Mouse (Mus musculus) CH12.LX (cell line): Measurements from ENCODE around the gene Sirt3. TPM values are rescaled to one million over a fixed set of nuclear protein-coding genes. Genes with fewer than 3 reads are reported as not detected.
A peak's percentile ranks its signal among the peaks of the same experiment; 100 is the strongest.

Experiments
- DNase-seq: peaks from one replicate; pipeline ENCODE4 v3.0.0-alpha.2; 2013; ENCODE audit errors: extremely low read depth
- H3K27ac ChIP-seq: 2 replicates; pipeline ENCODE4 v1.5.1; 2012; ENCODE audit warnings: low read depth, mild to moderate bottlenecking, control low read depth, moderate library complexity; ENCODE audit not compliant: insufficient read depth
- H3K27me3 ChIP-seq: replicated peaks from 2 replicates; pipeline ENCODE3; 2012; ENCODE audit warnings: inconsistent platforms
- H3K36me3 ChIP-seq, 2 experiments: replicated peaks in 1 of 2; 2 replicates each; pipeline versions ENCODE3 to v1.6.1; 2012; ENCODE audit warnings: inconsistent platforms in 1 of 2, low read length in 1 of 2, mild to moderate bottlenecking in 1 of 2, mixed read lengths in 1 of 2, moderate library complexity in 1 of 2; ENCODE audit not compliant: control insufficient read depth in 1 of 2, insufficient read depth in 1 of 2
- H3K4me1 ChIP-seq, 2 experiments: 2 replicates each; pipeline ENCODE4 v1.6.1; 2012; ENCODE audit warnings: inconsistent platforms in 1 of 2, moderate library complexity in 1 of 2; ENCODE audit not compliant: insufficient read depth in 2 of 2, control insufficient read depth in 1 of 2
- H3K4me2 ChIP-seq: 2 replicates; pipeline ENCODE4 v1.6.1; 2012; ENCODE audit warnings: low read depth, mild to moderate bottlenecking, control low read depth; ENCODE audit not compliant: poor library complexity, insufficient read depth, severe bottlenecking
- H3K4me3 ChIP-seq, 3 experiments: fragments of 150-350 bp in 1 of 3; sonication (generic) in 1 of 3; replicated peaks in 1 of 3; 2 replicates each; pipeline versions ENCODE3 to v1.5.1; 2011 to 2012; ENCODE audit warnings: low read depth in 2 of 3, low read length in 2 of 3, mild to moderate bottlenecking in 2 of 3, moderate library complexity in 2 of 3, control low read depth in 1 of 3, improper control_type of control experiment in 1 of 3, inconsistent platforms in 1 of 3, mixed read lengths in 1 of 3; ENCODE audit not compliant: poor library complexity in 1 of 3
- H3K79me2 ChIP-seq: replicated peaks from 2 replicates; pipeline ENCODE4 v1.6.1; 2012; ENCODE audit warnings: mild to moderate bottlenecking, moderate library complexity; ENCODE audit not compliant: control insufficient read depth, poor library complexity, insufficient read depth, severe bottlenecking; ENCODE audit errors: extremely low read depth
- H3K9ac ChIP-seq: 2 replicates; pipeline ENCODE4 v1.6.1; 2012; ENCODE audit warnings: low read depth, mild to moderate bottlenecking, control low read depth, moderate library complexity; ENCODE audit not compliant: insufficient read depth
- H3K9me3 ChIP-seq: replicated peaks from 2 replicates; pipeline ENCODE3; 2012; ENCODE audit warnings: low read length, inconsistent platforms, mixed read lengths
- BHLHE40 ChIP-seq: IDR thresholded peaks from 2 replicates; pipeline ENCODE4 v1.6.1; 2011; ENCODE audit warnings: mild to moderate bottlenecking, low read depth, low read length, improper control_type of control experiment
- CHD1 ChIP-seq: IDR thresholded peaks from 2 replicates; pipeline ENCODE4 v1.6.1; 2012; ENCODE audit warnings: low read depth, low read length, improper control_type of control experiment, inconsistent platforms
- CHD2 ChIP-seq: IDR thresholded peaks from 2 replicates; pipeline ENCODE4 v1.6.1; 2011; ENCODE audit warnings: low read length, improper control_type of control experiment
- CTCF ChIP-seq, 2 experiments: IDR thresholded peaks in 1 of 2; conservative IDR thresholded peaks in 1 of 2; 2 replicates each; pipeline ENCODE4 v1.5.1; 2011 to 2012; ENCODE audit warnings: low read depth in 2 of 2, low read length in 2 of 2, improper control_type of control experiment in 1 of 2, inconsistent platforms in 1 of 2, mild to moderate bottlenecking in 1 of 2, moderate library complexity in 1 of 2
- E2F4 ChIP-seq: IDR thresholded peaks from 2 replicates; pipeline ENCODE4 v1.6.1; 2011; ENCODE audit warnings: low read depth, low read length, improper control_type of control experiment; ENCODE audit not compliant: insufficient replicate concordance
- ELF1 ChIP-seq: IDR thresholded peaks from 2 replicates; pipeline ENCODE4 v1.6.1; 2014; ENCODE audit warnings: low read depth, mild to moderate bottlenecking, inconsistent platforms, low read length, improper control_type of control experiment
- EP300 ChIP-seq: IDR thresholded peaks from 2 replicates; pipeline ENCODE4 v1.6.1; 2011; ENCODE audit warnings: low read length, improper control_type of control experiment
- ETS1 ChIP-seq: conservative IDR thresholded peaks from 2 replicates; pipeline ENCODE4 v1.6.1; 2012; ENCODE audit warnings: low read depth, mild to moderate bottlenecking, inconsistent platforms, low read length, improper control_type of control experiment, moderate library complexity
- GABPA ChIP-seq: IDR thresholded peaks from 2 replicates; pipeline ENCODE4 v1.6.1; 2012; ENCODE audit warnings: low read depth, low read length, improper control_type of control experiment, inconsistent platforms; ENCODE audit not compliant: insufficient replicate concordance
- HCFC1 ChIP-seq: IDR thresholded peaks from 2 replicates; pipeline ENCODE4 v1.6.1; 2012; ENCODE audit warnings: low read depth, mild to moderate bottlenecking, inconsistent platforms, low read length, improper control_type of control experiment
- IRF4 ChIP-seq: IDR thresholded peaks from 2 replicates; pipeline ENCODE4 v1.6.1; 2014; ENCODE audit warnings: low read depth, mild to moderate bottlenecking, inconsistent platforms, low read length, improper control_type of control experiment
- JUND ChIP-seq: conservative IDR thresholded peaks from 2 replicates; pipeline ENCODE4 v1.6.1; 2011; ENCODE audit warnings: low read depth, low read length, improper control_type of control experiment
- KAT2A ChIP-seq: IDR thresholded peaks from 2 replicates; pipeline ENCODE4 v1.6.1; 2012; ENCODE audit warnings: low read length, improper control_type of control experiment, inconsistent platforms; ENCODE audit not compliant: insufficient replicate concordance
- MAFK ChIP-seq: IDR thresholded peaks from 2 replicates; pipeline ENCODE4 v1.6.1; 2011; ENCODE audit warnings: low read length, improper control_type of control experiment; ENCODE audit not compliant: insufficient replicate concordance
- MAX ChIP-seq: IDR thresholded peaks from 2 replicates; pipeline ENCODE4 v1.6.1; 2011; ENCODE audit warnings: low read length, improper control_type of control experiment
- MAZ ChIP-seq: IDR thresholded peaks from 2 replicates; pipeline ENCODE4 v1.6.1; 2012; ENCODE audit warnings: low read depth, mild to moderate bottlenecking, inconsistent platforms, low read length, improper control_type of control experiment, moderate library complexity
- MEF2A ChIP-seq: IDR thresholded peaks from 2 replicates; pipeline ENCODE4 v1.6.1; 2014; ENCODE audit warnings: low read depth, mild to moderate bottlenecking, inconsistent platforms, low read length, improper control_type of control experiment, borderline replicate concordance
- MXI1 ChIP-seq: IDR thresholded peaks from 2 replicates; pipeline ENCODE4 v1.6.1; 2011; ENCODE audit warnings: mild to moderate bottlenecking, low read depth, low read length, improper control_type of control experiment
- MYC ChIP-seq: IDR thresholded peaks from 2 replicates; pipeline ENCODE4 v1.6.1; 2011; ENCODE audit warnings: low read depth, mild to moderate bottlenecking, improper control_type of control experiment, low read length
- NELFE ChIP-seq: IDR thresholded peaks from 2 replicates; pipeline ENCODE4 v1.6.1; 2011; ENCODE audit warnings: low read depth, low read length, improper control_type of control experiment
- NRF1 ChIP-seq: IDR thresholded peaks from 2 replicates; pipeline ENCODE4 v1.6.1; 2014; ENCODE audit warnings: low read depth, mild to moderate bottlenecking, inconsistent platforms, low read length, improper control_type of control experiment, moderate library complexity
- PAX5 ChIP-seq: IDR thresholded peaks from 2 replicates; pipeline ENCODE4 v1.6.1; 2012; ENCODE audit warnings: low read length, inconsistent platforms, mixed read lengths
- POLR2A ChIP-seq: IDR thresholded peaks from 2 replicates; pipeline ENCODE4 v1.6.1; 2011; ENCODE audit warnings: low read depth, mild to moderate bottlenecking, improper control_type of control experiment, low read length
- POLR2AphosphoS2 ChIP-seq: IDR thresholded peaks from 2 replicates; pipeline ENCODE4 v1.6.1; 2011; ENCODE audit warnings: low read depth, low read length, improper control_type of control experiment
- RCOR1 ChIP-seq: conservative IDR thresholded peaks from 2 replicates; pipeline ENCODE4 v1.6.1; 2012; ENCODE audit warnings: low read depth, mild to moderate bottlenecking, inconsistent platforms, low read length, improper control_type of control experiment
- SIN3A ChIP-seq: IDR thresholded peaks from 2 replicates; pipeline ENCODE4 v1.6.1; 2012; ENCODE audit warnings: low read length, improper control_type of control experiment, inconsistent platforms
- TBP ChIP-seq: conservative IDR thresholded peaks from 2 replicates; pipeline ENCODE4 v1.6.1; 2011; ENCODE audit warnings: low read depth, low read length, improper control_type of control experiment
- TCF12 ChIP-seq: IDR thresholded peaks from 2 replicates; pipeline ENCODE4 v1.6.1; 2014; ENCODE audit warnings: low read depth, mild to moderate bottlenecking, inconsistent platforms, low read length, improper control_type of control experiment
- UBTF ChIP-seq: IDR thresholded peaks from 2 replicates; pipeline ENCODE4 v1.6.1; 2012; ENCODE audit warnings: low read depth, mild to moderate bottlenecking, inconsistent platforms, low read length, improper control_type of control experiment, moderate library complexity
- ZC3H11A ChIP-seq: IDR thresholded peaks from 2 replicates; pipeline ENCODE4 v1.6.1; 2012; ENCODE audit warnings: low read depth, mild to moderate bottlenecking, inconsistent platforms, low read length, improper control_type of control experiment
- ZKSCAN1 ChIP-seq: IDR thresholded peaks from 2 replicates; pipeline ENCODE4 v1.6.1; 2012; ENCODE audit warnings: low read depth, inconsistent platforms, low read length, improper control_type of control experiment, borderline replicate concordance
- ZMIZ1 ChIP-seq: IDR thresholded peaks from 2 replicates; pipeline ENCODE4 v1.6.1; 2012; ENCODE audit warnings: low read depth, mild to moderate bottlenecking, inconsistent platforms, low read length, improper control_type of control experiment
- ZNF384 ChIP-seq: IDR thresholded peaks from 2 replicates; pipeline ENCODE4 v1.6.1; 2012; ENCODE audit warnings: low read depth, low read length, improper control_type of control experiment, inconsistent platforms
- dilution Hi-C: fragments of 300-500 bp; cut with MboI; formaldehyde crosslinking; loops from 2 replicates; pipeline ENCODE4 v1.14.3; 2020; ENCODE audit warnings: low sequenced_read_pairs; ENCODE audit not compliant: extremely low pct_unique_long_range_greater_than_20kb, extremely low pct_ligation_motif_present
- in situ Hi-C: fragments of 300-500 bp; cut with MboI; formaldehyde crosslinking; loops from 3 replicates; pipeline ENCODE4 v1.14.3; 2019; ENCODE audit warnings: low sequenced_read_pairs, low pct_ligation_motif_present, low pct_unique_long_range_greater_than_20kb, mixed read lengths
- polyA plus RNA-seq: library from polyadenylated mRNA; unstranded; fragments of >175 nt; gene quantifications from 2 replicates; pipeline ENCODE4 v1.2.1, GENCODE M21; 2012; ENCODE audit warnings: low read depth; ENCODE audit not compliant: insufficient read length
- total RNA-seq, 2 experiments: library from RNA; depleted of rRNA; stranded (reverse); fragments of 300-350 nt in 1 of 2; fragments of >200 nt in 1 of 2; gene quantifications; 2 replicates each; pipeline ENCODE4 v1.2.3; 2012 to 2014

Gene Sirt3
- total and polyA plus RNA-seq, 3 experiments: 12.6 to 23.7 (median 16.6) TPM

- Histone ChIP-seq H3K79me2 (peaks cover 35% of the 10 kb centered on the region), H3K4me3 (peak within 1 kb of the TSS; percentile 84 to 98 (median 92)), H3K9ac (peak within 1 kb of the TSS; percentile 97), H3K4me1 (peaks cover 22 to 35% of the 10 kb centered on the region in 2 experiments), H3K27ac (peak within 1 kb of the TSS; percentile 78), H3K9me3 (no peaks in the 10 kb centered on the region), H3K36me3 (peaks cover 55 to 70% of the 10 kb centered on the region in 2 experiments), H3K27me3 (no peaks in the 10 kb centered on the region), H3K4me2 (peak within 1 kb of the TSS; percentile 81)
- peak; percentile 79 for DNase-seq
- TF ChIP-seq TCF12: peak; percentile 73
- no peak for TF ChIP-seq UBTF
- TF ChIP-seq ZMIZ1: peak; percentile 33; the same call in 1 of the 2 replicates
- TF ChIP-seq MAX: peak; percentile 78
- TF ChIP-seq KAT2A: 0 out of 2 replicates have a peak, but pooled peaks have one; percentile 16
- peak; percentile 45; the same call in 1 of the 2 replicates for TF ChIP-seq MYC
- TF ChIP-seq ETS1: no peak
- TF ChIP-seq CHD1: no peak
- TF ChIP-seq MAZ: no peak
- no peak for TF ChIP-seq CHD2
- no peak for TF ChIP-seq NRF1
- TF ChIP-seq ZKSCAN1: no peak
- TF ChIP-seq BHLHE40: peak; percentile 27; the same call in 1 of the 2 replicates
- peak; percentile 79 for TF ChIP-seq NELFE
- TF ChIP-seq ZC3H11A: no peak
- TF ChIP-seq MAFK: no peak
- no peak for TF ChIP-seq PAX5
- TF ChIP-seq ELF1: peak; percentile 87
- no peak for TF ChIP-seq GABPA
- TF ChIP-seq HCFC1: peak; percentile 69
- peak; percentile 59; the same call in 1 of the 2 replicates for TF ChIP-seq MEF2A
- TF ChIP-seq SIN3A: peak; percentile 85
- no peak for TF ChIP-seq ZNF384
- no peak for TF ChIP-seq E2F4
- TF ChIP-seq POLR2AphosphoS2: no peak; the same call in 1 of the 2 replicates
- TF ChIP-seq RCOR1: no peak
- TF ChIP-seq IRF4: no peak
- no peak for TF ChIP-seq EP300
- peak; percentile 91 for TF ChIP-seq POLR2A
- TF ChIP-seq JUND: no peak
- TF ChIP-seq CTCF (conservative IDR thresholded peaks at IDR 0.05 in 1 of 2, IDR thresholded peaks at IDR 0.05 in 1 of 2; ENCODE audit: low read depth in 2 of 2, low read length in 2 of 2): no peak
- peak; percentile 56; the same call in 1 of the 2 replicates for TF ChIP-seq MXI1
- peak; percentile 54; the same call in 1 of the 2 replicates for TF ChIP-seq TBP
- in situ Hi-C loops (no loop called here), dilution Hi-C loops (no loop called here)
Observed at GRCm38 (mm10) chr7:140856785-140857549, 25.1 kb downstream of the Sirt3 start, which contains the start of gene Ric8a. Gene Ric8a, plus strand, starts transcription at chr7:140856957.
